Mouse (Mus musculus): ENCODE measurements around the gene Uhrf1bp1l.

- TF ChIP-seq CTCF (IDR thresholded peaks at IDR 0.05; ENCODE audit: borderline replicate concordance, insufficient read depth, low read length) = no peak
- TF ChIP-seq POLR2A (IDR thresholded peaks at IDR 0.05; ENCODE audit: low read depth, low read length) = no peak
Measured at GRCm38 (mm10) chr10:89720796-89721195, 24.0 kb upstream of the Uhrf1bp1l start.
